Mouse (Mus musculus): ENCODE results near the gene Pde4b. TPM values are rescaled to one million over a fixed set of nuclear protein-coding genes. Genes with fewer than 3 reads are reported as not detected.

Pde4b gene
- polyA plus RNA-seq, 1 experiment from 2014 or later = 12.5 TPM

GRCm38 (mm10) chr4:102420794-102421397 is 333.6 kb downstream of the Pde4b start:
- H3K4me3 ChIP-seq (replicated peaks; ENCODE audit: low read length) = peak overlapping the region; percentile 20
- H3K4me1 ChIP-seq (ENCODE audit: control insufficient read depth, insufficient read depth, low read length) = peaks cover 6% of the 10 kb centered on the region; the same call in 1 of the 2 replicates
- no peaks in the 10 kb centered on the region for H3K36me3 ChIP-seq (ENCODE audit: control insufficient read depth, insufficient read depth, low read length)
- ATAC-seq (ENCODE audit: insufficient read depth, low FRiP score) = no peak
- peak overlapping the region; percentile 45 for H3K4me2 ChIP-seq (ENCODE audit: low read depth, low read length)
- H3K9me3 ChIP-seq (replicated peaks; ENCODE audit: control insufficient read depth, low read length) = no peaks in the 10 kb centered on the region
- H3K27ac ChIP-seq (ENCODE audit: low read length) = no peak overlapping the region
- H3K9ac ChIP-seq (ENCODE audit: low read length) = peak overlapping the region; percentile 43; the same call in 1 of the 2 replicates
- H3K27me3 ChIP-seq (ENCODE audit: control insufficient read depth, insufficient read depth, low read length) = no peaks in the 10 kb centered on the region
- WGBS = 38% methylated on average over 11 of the region's 11 CpGs

- Histone ChIP-seq H3K27me3 (ENCODE audit: control insufficient read depth, insufficient read depth, low read length) (no peaks in the 10 kb centered on the region), H3K9me3 (replicated peaks; ENCODE audit: control insufficient read depth, low read length) (no peaks in the 10 kb centered on the region), H3K9ac (ENCODE audit: low read length) (peak overlapping the region; percentile 43; the same call in 1 of the 2 replicates), H3K36me3 (ENCODE audit: control insufficient read depth, insufficient read depth, low read length) (no peaks in the 10 kb centered on the region), H3K4me3 (replicated peaks; ENCODE audit: low read length) (peak overlapping the region; percentile 20), H3K4me2 (ENCODE audit: low read depth, low read length) (peak overlapping the region; percentile 45), H3K4me1 (ENCODE audit: control insufficient read depth, insufficient read depth, low read length) (peaks cover 6% of the 10 kb centered on the region; the same call in 1 of the 2 replicates), H3K27ac (ENCODE audit: low read length) (no peak overlapping the region)
- ATAC-seq (ENCODE audit: insufficient read depth, low FRiP score) = no peak
- 50% methylated on average over 18 of the region's 18 CpGs for WGBS
Measured at GRCm38 (mm10) chr4:102421398-102421859, 334.1 kb downstream of the Pde4b start.

GRCm38 (mm10) chr4:102424104-102424503 is 336.8 kb downstream of the Pde4b start:
- no peak overlapping the region for H3K4me2 ChIP-seq (ENCODE audit: low read depth, low read length)
- no peak overlapping the region for H3K9ac ChIP-seq (ENCODE audit: low read length)
- no peaks in the 10 kb centered on the region for H3K9me3 ChIP-seq (replicated peaks; ENCODE audit: control insufficient read depth, low read length)
- no peaks in the 10 kb centered on the region for H3K36me3 ChIP-seq (ENCODE audit: control insufficient read depth, insufficient read depth, low read length)
- no peak for ATAC-seq (ENCODE audit: insufficient read depth, low FRiP score)
- H3K27ac ChIP-seq (ENCODE audit: low read length) = no peak overlapping the region
- no peaks in the 10 kb centered on the region for H3K27me3 ChIP-seq (ENCODE audit: control insufficient read depth, insufficient read depth, low read length)
- 85% methylated on average over 3 of the region's 3 CpGs for WGBS
- H3K4me3 ChIP-seq (replicated peaks; ENCODE audit: low read length) = no peak overlapping the region
- peaks cover 6% of the 10 kb centered on the region; the same call in 1 of the 2 replicates for H3K4me1 ChIP-seq (ENCODE audit: control insufficient read depth, insufficient read depth, low read length)

GRCm38 (mm10) chr4:102425422-102425821 is 338.1 kb downstream of the Pde4b start:
- no peak overlapping the region for H3K9ac ChIP-seq (ENCODE audit: low read length)
- H3K4me3 ChIP-seq (replicated peaks; ENCODE audit: low read length) = no peak overlapping the region
- no peaks in the 10 kb centered on the region for H3K27me3 ChIP-seq (ENCODE audit: control insufficient read depth, insufficient read depth, low read length)
- H3K36me3 ChIP-seq (ENCODE audit: control insufficient read depth, insufficient read depth, low read length) = no peaks in the 10 kb centered on the region
- no peak overlapping the region for H3K27ac ChIP-seq (ENCODE audit: low read length)
- H3K9me3 ChIP-seq (replicated peaks; ENCODE audit: control insufficient read depth, low read length) = no peaks in the 10 kb centered on the region
- 41% methylated on average over 3 of the region's 3 CpGs for WGBS
- H3K4me1 ChIP-seq (ENCODE audit: control insufficient read depth, insufficient read depth, low read length) = peaks cover 6% of the 10 kb centered on the region; the same call in 1 of the 2 replicates
- ATAC-seq (ENCODE audit: insufficient read depth, low FRiP score) = no peak
- H3K4me2 ChIP-seq (ENCODE audit: low read depth, low read length) = no peak overlapping the region

- H3K4me3 ChIP-seq (replicated peaks; ENCODE audit: low read length) = no peak overlapping the region
- no peaks in the 10 kb centered on the region for H3K27me3 ChIP-seq (ENCODE audit: control insufficient read depth, insufficient read depth, low read length)
- no peak overlapping the region for H3K9ac ChIP-seq (ENCODE audit: low read length)
- WGBS = 33% methylated on average over 4 of the region's 4 CpGs
- H3K4me2 ChIP-seq (ENCODE audit: low read depth, low read length) = no peak overlapping the region
- H3K4me1 ChIP-seq (ENCODE audit: control insufficient read depth, insufficient read depth, low read length) = peaks cover 3% of the 10 kb centered on the region; the same call in 1 of the 2 replicates
- H3K9me3 ChIP-seq (replicated peaks; ENCODE audit: control insufficient read depth, low read length) = no peaks in the 10 kb centered on the region
- no peaks in the 10 kb centered on the region for H3K36me3 ChIP-seq (ENCODE audit: control insufficient read depth, insufficient read depth, low read length)
- peak overlapping the region; percentile 63 for H3K27ac ChIP-seq (ENCODE audit: low read length)
- no peak for ATAC-seq (ENCODE audit: insufficient read depth, low FRiP score)
Measured at GRCm38 (mm10) chr4:102429730-102430341, 342.5 kb downstream of the Pde4b start.

GRCm38 (mm10) chr4:102432040-102432782 is 344.9 kb downstream of the Pde4b start:
- ATAC-seq (ENCODE audit: insufficient read depth, low FRiP score) = no peak
- H3K27ac ChIP-seq (ENCODE audit: low read length) = no peak overlapping the region
- H3K36me3 ChIP-seq (ENCODE audit: control insufficient read depth, insufficient read depth, low read length) = no peaks in the 10 kb centered on the region
- no peak overlapping the region for H3K4me2 ChIP-seq (ENCODE audit: low read depth, low read length)
- no peaks in the 10 kb centered on the region for H3K9me3 ChIP-seq (replicated peaks; ENCODE audit: control insufficient read depth, low read length)
- H3K4me1 ChIP-seq (ENCODE audit: control insufficient read depth, insufficient read depth, low read length) = no peaks in the 10 kb centered on the region
- no peaks in the 10 kb centered on the region for H3K27me3 ChIP-seq (ENCODE audit: control insufficient read depth, insufficient read depth, low read length)
- H3K9ac ChIP-seq (ENCODE audit: low read length) = no peak overlapping the region
- WGBS = 28% methylated on average over 9 of the region's 9 CpGs
- H3K4me3 ChIP-seq (replicated peaks; ENCODE audit: low read length) = no peak overlapping the region

- peak; percentile 81 for ATAC-seq (ENCODE audit: insufficient read depth, low FRiP score)
- H3K4me3 ChIP-seq (replicated peaks; ENCODE audit: low read length) = no peak overlapping the region
- H3K27ac ChIP-seq (ENCODE audit: low read length) = peak overlapping the region; percentile 15; the same call in 1 of the 2 replicates
- H3K4me1 ChIP-seq (ENCODE audit: control insufficient read depth, insufficient read depth, low read length) = peaks cover 9% of the 10 kb centered on the region; the same call in 1 of the 2 replicates
- 48% methylated on average over 5 of the region's 5 CpGs for WGBS
- no peak overlapping the region for H3K9ac ChIP-seq (ENCODE audit: low read length)
- no peak overlapping the region for H3K4me2 ChIP-seq (ENCODE audit: low read depth, low read length)
- no peaks in the 10 kb centered on the region for H3K36me3 ChIP-seq (ENCODE audit: control insufficient read depth, insufficient read depth, low read length)
- H3K9me3 ChIP-seq (replicated peaks; ENCODE audit: control insufficient read depth, low read length) = no peaks in the 10 kb centered on the region
- H3K27me3 ChIP-seq (ENCODE audit: control insufficient read depth, insufficient read depth, low read length) = no peaks in the 10 kb centered on the region
Measured at GRCm38 (mm10) chr4:102439401-102440118, 352.2 kb downstream of the Pde4b start.

- Histone ChIP-seq H3K4me2 (ENCODE audit: low read depth, low read length) (no peak overlapping the region), H3K36me3 (ENCODE audit: control insufficient read depth, insufficient read depth, low read length) (no peaks in the 10 kb centered on the region), H3K9me3 (replicated peaks; ENCODE audit: control insufficient read depth, low read length) (no peaks in the 10 kb centered on the region), H3K4me1 (ENCODE audit: control insufficient read depth, insufficient read depth, low read length) (peaks cover 9% of the 10 kb centered on the region; the same call in 1 of the 2 replicates), H3K27me3 (ENCODE audit: control insufficient read depth, insufficient read depth, low read length) (no peaks in the 10 kb centered on the region), H3K27ac (ENCODE audit: low read length) (no peak overlapping the region), H3K9ac (ENCODE audit: low read length) (no peak overlapping the region), H3K4me3 (replicated peaks; ENCODE audit: low read length) (no peak overlapping the region)
- WGBS = 38% methylated on average over 4 of the region's 4 CpGs
- no peak for ATAC-seq (ENCODE audit: insufficient read depth, low FRiP score)
Measured at GRCm38 (mm10) chr4:102440119-102440481, 352.8 kb downstream of the Pde4b start.
